Mouse (Mus musculus): ENCODE results near the gene Tbx2. TPM values are rescaled to one million over a fixed set of nuclear protein-coding genes. Genes with fewer than 3 reads are reported as not detected.
A peak's percentile ranks its signal among the peaks of the same experiment; 100 is the strongest.

Gene Tbx2
- total RNA-seq, 2 experiments from 2014 or later, result 9.7 to 10.1 TPM

GRCm38 (mm10) chr11:85823181-85823580, 9.2 kb upstream of the Tbx2 start:
- DNase-seq, result peak; percentile 90
- intact Hi-C loops (cut with DNase I; ENCODE audit: low total_unique reads), result loop anchor here (5.0 to 10.0 kb wide), 2 partner anchors 306 to 438 kb away; no protein-coding TSS in a partner anchor

DNA sequence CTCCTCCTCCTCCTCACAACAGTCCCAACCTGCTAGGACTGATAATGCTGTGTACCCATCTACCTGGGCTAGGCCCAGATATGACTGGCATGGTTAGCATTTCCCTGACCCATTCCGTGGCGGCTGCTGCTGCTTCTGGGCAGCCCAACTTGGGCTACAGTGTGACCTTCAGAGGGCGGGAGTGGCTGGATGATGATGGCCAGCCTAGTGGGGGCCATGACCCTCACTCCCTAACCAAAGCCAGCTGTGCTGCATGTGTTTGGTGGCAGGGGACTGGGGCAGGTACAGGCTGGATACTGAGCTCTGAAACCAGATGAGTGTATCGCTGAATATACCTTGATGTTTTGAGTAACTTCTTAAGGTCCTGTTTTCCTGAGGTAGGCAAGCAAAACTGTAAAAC, 8.6 kb upstream of the Tbx2 start:
- no peak for DNase-seq
- intact Hi-C loops (cut with DNase I; ENCODE audit: low total_unique reads), result loop anchor here (5.0 to 10.0 kb wide), 2 partner anchors 306 to 439 kb away; no protein-coding TSS in a partner anchor

GRCm38 (mm10) chr11:85825031-85825430, 7.3 kb upstream of the Tbx2 start:
- intact Hi-C loops (cut with DNase I; ENCODE audit: low total_unique reads), result loop anchor here (5.0 to 10.0 kb wide), 2 partner anchors 353 to 440 kb away; no protein-coding TSS in a partner anchor

GRCm38 (mm10) chr11:85825823-85826222, 6.5 kb upstream of the Tbx2 start:
- intact Hi-C loops (cut with DNase I; ENCODE audit: low total_unique reads), result loop anchor here (5.0 to 10.0 kb wide), 2 partner anchors 354 to 441 kb away; no protein-coding TSS in a partner anchor

More at GRCm38 (mm10) chr11:85825031-85825430, 7.3 kb upstream of the Tbx2 start:
- no peak for DNase-seq

GRCm38 (mm10) chr11:85827342-85827741, 5.0 kb upstream of the Tbx2 start:
- no peak for DNase-seq
- intact Hi-C loops (cut with DNase I; ENCODE audit: low total_unique reads), result loop anchor here (5.0 to 10.0 kb wide), 2 partner anchors 355 to 443 kb away; no protein-coding TSS in a partner anchor

More at GRCm38 (mm10) chr11:85825823-85826222, 6.5 kb upstream of the Tbx2 start:
- DNase-seq, result no peak

- DNase-seq, result no peak
- intact Hi-C loops (cut with DNase I; ENCODE audit: low total_unique reads), result loop anchor here (5.0 to 10.0 kb wide), 2 partner anchors 357 to 444 kb away; no protein-coding TSS in a partner anchor
Observed at GRCm38 (mm10) chr11:85828691-85829519, 3.4 kb upstream of the Tbx2 start.

DNA sequence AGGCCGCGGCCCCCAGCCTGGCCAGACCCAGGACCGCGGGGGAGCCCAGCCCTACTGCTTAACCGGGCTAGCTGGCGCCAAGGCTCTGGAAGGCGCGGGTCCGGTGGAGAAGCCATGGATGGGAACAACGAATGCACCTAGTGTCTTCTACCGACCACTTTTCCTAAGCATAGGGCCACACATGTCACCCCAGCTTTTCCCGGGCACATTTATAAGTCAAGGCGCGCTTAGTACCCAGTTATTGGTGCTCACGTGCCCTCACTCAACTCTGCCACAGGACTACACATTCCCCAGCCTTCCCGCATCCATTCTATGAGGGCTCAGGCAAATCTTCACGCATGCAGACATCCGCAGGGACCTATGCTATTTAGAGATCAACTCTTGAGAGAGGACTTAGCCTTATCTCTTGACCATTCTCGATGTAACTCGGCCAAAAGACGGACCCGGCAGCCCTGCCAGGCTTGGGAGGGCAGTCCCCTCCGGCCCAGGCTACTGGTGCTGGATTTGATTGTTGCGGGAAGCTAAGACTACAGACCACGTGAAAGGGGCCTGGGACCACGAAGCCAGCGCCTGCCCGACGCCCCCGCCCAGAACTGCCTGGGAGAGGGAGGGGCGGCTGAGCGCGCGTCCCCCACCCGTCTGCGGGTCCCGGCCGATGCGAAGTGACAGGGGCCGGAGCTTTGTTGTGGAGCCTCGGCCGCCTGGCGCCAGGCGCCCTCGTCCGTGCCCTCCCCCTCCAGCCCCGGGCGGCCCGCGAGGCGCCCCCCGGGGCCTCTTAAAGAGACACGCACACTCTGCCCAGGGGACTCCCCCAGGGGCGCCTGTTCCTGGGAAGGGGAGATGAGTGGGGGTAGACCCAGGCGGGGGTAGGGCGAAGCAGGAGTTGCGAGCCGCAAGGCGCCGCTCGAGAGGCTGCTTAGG, 2.6 kb upstream of the Tbx2 start:
- intact Hi-C loops (cut with DNase I; ENCODE audit: low total_unique reads), result loop anchor here (5.0 to 10.0 kb wide), 2 partner anchors 357 to 445 kb away; no protein-coding TSS in a partner anchor
- DNase-seq, result no peak

- intact Hi-C loops (cut with DNase I; ENCODE audit: low total_unique reads), result no loop called here
- no peak for DNase-seq
Observed at GRCm38 (mm10) chr11:85830901-85831341, 1.4 kb upstream of the Tbx2 start.

DNA sequence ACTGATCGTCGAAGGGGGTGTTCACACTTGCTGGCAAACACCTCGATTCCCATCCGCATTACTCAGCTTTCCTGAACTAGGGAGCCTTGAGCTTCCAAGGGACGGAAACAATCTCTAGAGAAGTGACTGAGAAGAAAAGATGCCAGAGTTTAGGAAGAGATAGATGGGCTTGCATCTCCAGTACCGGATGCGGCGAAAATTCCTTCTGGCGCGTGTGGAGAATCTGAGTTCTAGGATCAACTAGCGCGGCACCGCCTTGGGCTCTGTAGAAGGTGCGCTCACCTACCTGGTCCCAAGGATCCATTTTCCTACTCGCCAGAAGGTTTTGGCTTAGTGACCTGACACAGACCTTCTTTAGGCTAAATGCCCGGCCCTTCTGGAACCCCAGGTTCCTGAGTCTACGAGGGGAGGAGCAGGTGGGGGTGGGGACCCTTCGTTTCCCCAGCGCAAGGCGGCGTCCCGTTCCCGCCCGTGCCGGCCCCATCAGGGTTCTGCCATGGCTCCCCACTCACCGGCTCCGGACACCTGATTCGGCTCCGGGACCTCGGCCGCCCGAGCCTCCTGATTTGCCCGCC, 608 bp upstream of the Tbx2 start:
- intact Hi-C loops (cut with DNase I; ENCODE audit: low total_unique reads), result no loop called here
- no peak for DNase-seq

DNA sequence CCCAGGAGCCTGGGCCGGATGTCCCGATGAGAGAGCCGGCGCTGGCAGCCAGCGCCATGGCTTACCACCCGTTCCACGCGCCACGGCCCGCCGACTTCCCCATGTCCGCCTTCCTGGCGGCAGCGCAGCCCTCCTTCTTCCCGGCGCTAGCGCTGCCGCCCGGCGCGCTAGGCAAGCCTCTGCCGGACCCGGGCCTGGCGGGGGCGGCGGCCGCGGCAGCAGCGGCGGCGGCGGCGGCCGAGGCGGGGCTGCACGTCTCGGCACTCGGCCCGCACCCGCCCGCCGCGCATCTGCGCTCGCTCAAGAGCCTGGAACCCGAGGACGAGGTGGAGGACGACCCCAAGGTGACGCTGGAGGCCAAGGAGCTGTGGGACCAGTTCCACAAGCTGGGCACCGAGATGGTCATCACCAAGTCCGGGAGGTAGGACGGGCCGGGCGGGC, 750 bp downstream of the Tbx2 start:
- peak; percentile 45 for DNase-seq
- intact Hi-C loops (cut with DNase I; ENCODE audit: low total_unique reads), result no loop called here

GRCm38 (mm10) chr11:85833761-85834385, 1.5 kb downstream of the Tbx2 start:
- no peak for DNase-seq
- intact Hi-C loops (cut with DNase I; ENCODE audit: low total_unique reads), result no loop called here

DNA sequence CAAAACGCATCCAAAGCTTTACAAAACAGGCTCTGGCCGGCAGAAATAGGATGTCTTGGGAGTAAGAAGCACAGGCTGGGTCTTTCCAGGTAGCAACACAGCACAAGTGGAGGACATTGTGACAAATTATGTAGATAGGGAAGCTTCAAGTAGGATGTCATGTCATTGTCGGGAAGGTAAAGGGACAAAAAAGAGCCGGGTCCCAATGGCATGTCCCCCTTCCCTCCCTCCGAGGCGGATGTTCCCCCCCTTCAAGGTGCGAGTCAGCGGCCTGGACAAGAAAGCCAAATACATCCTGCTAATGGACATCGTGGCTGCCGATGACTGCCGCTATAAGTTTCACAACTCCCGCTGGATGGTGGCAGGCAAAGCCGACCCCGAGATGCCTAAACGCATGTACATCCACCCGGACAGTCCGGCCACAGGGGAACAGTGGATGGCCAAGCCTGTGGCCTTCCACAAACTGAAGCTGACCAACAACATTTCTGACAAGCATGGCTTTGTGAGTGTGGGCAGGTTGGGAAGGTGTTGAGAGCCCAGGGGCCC, 2.1 kb downstream of the Tbx2 start:
- intact Hi-C loops (cut with DNase I; ENCODE audit: low total_unique reads), result no loop called here
- DNase-seq, result no peak

DNA sequence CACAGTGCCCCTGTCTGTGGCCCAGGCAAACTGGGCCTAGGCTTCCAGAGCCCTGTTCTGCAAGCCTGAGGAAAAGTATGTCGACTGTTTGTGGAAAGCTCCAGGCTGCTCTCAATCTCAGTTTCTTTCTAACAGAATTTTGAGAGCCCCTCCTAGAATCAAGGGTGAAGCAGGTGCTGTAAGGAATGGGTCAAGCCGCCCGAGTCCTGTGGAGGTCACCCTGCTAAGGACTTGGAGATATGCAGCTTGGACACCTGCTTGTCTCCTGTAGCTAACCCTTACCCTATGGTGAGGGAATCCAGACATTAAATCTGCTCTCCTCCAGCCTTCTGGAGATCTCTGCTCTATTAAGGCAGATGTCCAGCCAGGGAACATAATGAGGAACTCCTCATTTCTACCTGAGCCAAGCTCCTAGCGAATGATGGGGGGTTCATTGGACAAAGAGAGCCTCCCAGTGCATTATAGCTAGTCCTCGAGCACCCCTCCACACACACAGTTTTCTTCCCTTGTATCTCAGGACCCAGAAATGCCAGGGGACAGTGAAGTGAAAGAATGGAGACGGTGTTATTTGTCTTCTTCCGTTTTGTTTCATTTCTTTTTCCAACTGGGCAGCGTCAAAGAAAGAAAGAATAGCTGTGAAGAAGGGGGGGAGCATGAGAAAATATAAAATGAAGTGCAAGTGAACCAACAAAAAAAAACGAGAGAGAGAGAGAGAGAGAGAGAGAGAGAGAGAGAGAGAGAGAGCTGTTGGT, 2.8 kb downstream of the Tbx2 start:
- DNase-seq, result no peak
- intact Hi-C loops (cut with DNase I; ENCODE audit: low total_unique reads), result no loop called here

DNA sequence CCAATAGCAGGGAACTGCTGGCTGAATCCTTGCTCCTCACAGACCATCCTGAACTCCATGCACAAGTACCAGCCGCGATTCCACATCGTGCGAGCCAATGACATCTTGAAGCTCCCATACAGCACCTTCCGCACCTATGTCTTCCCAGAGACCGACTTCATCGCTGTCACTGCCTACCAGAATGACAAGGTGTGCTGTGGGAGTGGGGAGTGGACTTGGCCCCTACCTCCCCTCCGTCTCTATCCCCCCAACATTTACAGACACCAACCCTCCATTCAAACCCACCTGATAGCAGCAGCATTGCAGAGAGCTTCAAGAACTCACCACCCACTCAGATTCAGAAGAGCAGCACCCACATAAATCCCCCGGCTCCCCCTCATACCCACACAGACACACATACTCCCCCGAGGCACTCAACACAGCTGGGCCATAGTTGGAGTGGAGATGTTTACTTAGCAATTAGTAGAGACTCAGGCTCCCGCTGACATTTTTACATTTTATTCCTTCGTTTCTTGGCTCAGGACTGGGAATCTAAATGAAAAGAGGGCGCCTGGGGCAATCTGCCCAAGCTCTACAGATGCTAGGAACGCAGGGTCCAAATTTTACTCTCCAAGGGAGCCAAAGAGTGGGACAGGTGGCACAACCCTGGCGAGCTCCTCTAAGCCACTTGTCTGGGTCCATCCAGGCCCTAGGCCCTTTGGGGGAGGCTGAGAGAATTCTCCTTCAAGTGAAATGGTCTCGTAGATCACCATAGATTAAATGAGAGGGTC, 3.6 kb downstream of the Tbx2 start:
- no peak for DNase-seq
- intact Hi-C loops (cut with DNase I; ENCODE audit: low total_unique reads), result no loop called here

- intact Hi-C loops (cut with DNase I; ENCODE audit: low total_unique reads), result no loop called here
Observed at GRCm38 (mm10) chr11:85836523-85837290, 4.4 kb downstream of the Tbx2 start.

DNA sequence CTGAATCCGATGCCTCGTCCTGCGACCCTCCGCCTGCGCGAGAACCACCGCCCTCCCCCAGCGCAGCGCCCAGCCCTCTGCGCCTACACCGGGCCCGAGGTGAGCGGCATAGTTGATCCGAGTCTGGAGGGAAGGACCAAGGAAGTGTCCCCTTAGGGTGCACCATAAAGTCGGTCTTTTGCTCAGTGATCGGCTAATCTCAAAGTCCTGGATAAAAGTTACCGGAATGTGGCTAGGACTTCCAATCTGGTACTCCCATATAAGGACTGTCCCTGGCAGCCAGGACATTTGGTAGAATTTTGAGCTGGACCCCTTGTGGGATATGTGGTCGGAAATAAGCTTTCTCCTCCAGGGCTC, 4.9 kb downstream of the Tbx2 start:
- DNase-seq, result no peak
- intact Hi-C loops (cut with DNase I; ENCODE audit: low total_unique reads), result no loop called here

More at GRCm38 (mm10) chr11:85836523-85837290, 4.4 kb downstream of the Tbx2 start:
- no peak for DNase-seq
